Mouse (Mus musculus): ENCODE data around the gene Slc40a1. TPM values are rescaled to one million over a fixed set of nuclear protein-coding genes. Genes with fewer than 3 reads are reported as not detected.

Gene Slc40a1
- total RNA-seq, 2 experiments from 2014 or later, result 23.1 to 24.1 TPM

Other genes starting within 250 kb of the Slc40a1 start
- 10 to 100 TPM; 16.7 to 22.5 TPM for gene Wdr75, start 131.4 kb downstream of the Slc40a1 start, total RNA-seq (2021)
- gene Gm5269, start 36.2 kb downstream of the Slc40a1 start, total RNA-seq (2021), result not detected
- gene Dnah7b, start 139.8 kb upstream of the Slc40a1 start, total RNA-seq (2021), result under 1 TPM; 0.75 to 0.76 TPM

Measured in heart, postnatal 36 days (tissue).